Mouse (Mus musculus): ENCODE data around the gene Ctrc. TPM values are rescaled to one million over a fixed set of nuclear protein-coding genes. Genes with fewer than 3 reads are reported as not detected.
"Not testable (repeated sequence)": the region's sequence is repeated elsewhere in the genome, so short reads cannot be mapped to it uniquely, and the experiment has no call there.

The Ctrc gene
- polyA plus RNA-seq, 1 experiment from 2014 or later = not detected

DNA sequence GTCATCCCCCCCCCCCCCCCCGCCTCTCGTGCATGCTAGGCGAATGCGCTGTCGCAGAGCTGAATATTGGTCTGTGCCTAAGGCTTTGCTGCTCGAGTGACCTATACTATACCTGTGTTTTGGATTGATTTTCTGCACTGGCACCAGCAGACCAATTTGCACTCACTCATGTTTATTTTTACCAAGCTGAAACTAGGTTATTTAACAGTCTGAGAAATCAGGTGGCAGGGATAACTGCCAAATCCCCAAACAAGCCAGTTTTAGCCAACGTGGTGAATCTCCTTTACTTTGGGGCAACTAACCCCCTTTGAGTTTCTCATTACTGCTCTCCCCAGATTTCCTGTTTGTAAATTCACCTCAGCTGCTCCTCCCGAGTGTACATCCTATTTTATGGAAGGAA lies 54.2 kb downstream of the Ctrc start:
- Histone ChIP-seq H3K4me1 (peaks cover 64% of the 10 kb centered on the region), H3K9me3 (replicated peaks) (no peaks in the 10 kb centered on the region), H3K36me3 (peaks cover 27% of the 10 kb centered on the region), H3K4me2 (no peak overlapping the region), H3K27me3 (replicated peaks) (no peaks in the 10 kb centered on the region), H3K27ac (peak overlapping the region; percentile 99), H3K9ac (no peak overlapping the region), H3K4me3 (no peak overlapping the region)
- no peak for ATAC-seq
- 85% methylated on average over 8 of the region's 8 CpGs for WGBS (ENCODE audit: insufficient replicate concordance)

DNA sequence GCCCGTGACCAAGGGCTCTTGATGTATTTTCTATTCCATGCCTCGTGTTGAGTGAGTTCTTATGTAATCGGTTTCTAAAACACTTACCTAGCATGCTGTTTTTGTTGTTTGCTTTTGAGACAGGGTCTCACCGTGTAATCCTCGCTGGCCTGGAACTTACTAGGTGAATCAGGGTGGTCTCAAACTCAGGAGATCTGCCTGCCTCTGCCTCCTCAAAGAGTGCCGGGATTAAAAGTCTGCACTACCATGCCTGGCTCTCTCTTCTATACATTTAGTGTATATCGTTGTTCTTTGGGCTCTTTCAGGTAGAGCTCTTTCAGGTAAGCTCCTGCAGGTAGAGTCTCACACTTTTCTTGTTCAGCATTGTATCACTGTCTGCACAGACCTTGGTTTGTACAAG lies 54.7 kb downstream of the Ctrc start:
- Histone ChIP-seq H3K4me2 (peak overlapping the region; percentile 87), H3K9ac (no peak overlapping the region)

DNA sequence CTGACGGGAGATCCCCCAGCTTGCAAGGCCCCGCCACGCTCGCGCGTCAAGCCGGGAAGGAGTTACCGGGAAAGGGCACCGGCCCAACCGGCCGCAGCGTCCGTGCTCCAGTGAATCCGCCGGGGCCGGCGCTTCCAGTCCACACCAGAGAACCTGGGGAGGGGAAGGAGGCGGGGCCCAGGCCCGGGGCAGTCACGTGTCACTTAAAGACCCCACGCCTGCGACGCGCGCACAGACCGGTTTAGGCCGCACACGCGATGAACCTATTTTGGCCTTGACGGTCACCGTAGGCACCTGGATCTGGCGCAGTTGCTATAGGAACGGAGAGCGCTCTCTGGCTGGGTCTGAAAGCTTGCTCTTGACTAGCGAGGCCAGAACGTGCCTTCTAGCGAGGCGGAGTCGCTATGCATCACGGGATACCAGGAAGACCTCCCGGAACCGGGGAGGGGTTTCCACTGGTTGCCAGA lies 55.6 kb downstream of the Ctrc start, which contains the start of gene Dnajc16:
Dnajc16 (minus strand) TSS at position 408 of the 467 bp plus-strand sequence.
- peak within 1 kb of the TSS; percentile 92 for H3K27ac ChIP-seq
- H3K9me3 ChIP-seq (replicated peaks) = no peaks in the 10 kb centered on the region
- H3K36me3 ChIP-seq = peaks cover 29% of the 10 kb centered on the region
- peak within 1 kb of the TSS; percentile 87 for H3K4me2 ChIP-seq
- no peaks in the 10 kb centered on the region for H3K27me3 ChIP-seq (replicated peaks)
- WGBS (ENCODE audit: insufficient replicate concordance) = 1% methylated on average over 42 of the region's 42 CpGs
- peaks cover 52% of the 10 kb centered on the region for H3K4me1 ChIP-seq
- peak within 1 kb of the TSS; percentile 98 for H3K9ac ChIP-seq
- peak; percentile 78 for ATAC-seq
- H3K4me3 ChIP-seq = peak within 1 kb of the TSS; percentile 94

More for the DNA sequence above, 54.7 kb downstream of the Ctrc start:
- Histone ChIP-seq H3K9me3 (replicated peaks) (no peaks in the 10 kb centered on the region), H3K36me3 (peaks cover 26% of the 10 kb centered on the region), H3K27me3 (replicated peaks) (no peaks in the 10 kb centered on the region), H3K4me1 (peaks cover 62% of the 10 kb centered on the region), H3K27ac (peak overlapping the region; percentile 92), H3K4me3 (no peak overlapping the region)
- ATAC-seq = no peak
- WGBS (ENCODE audit: insufficient replicate concordance) = 82% methylated on average over 7 of the region's 7 CpGs

DNA sequence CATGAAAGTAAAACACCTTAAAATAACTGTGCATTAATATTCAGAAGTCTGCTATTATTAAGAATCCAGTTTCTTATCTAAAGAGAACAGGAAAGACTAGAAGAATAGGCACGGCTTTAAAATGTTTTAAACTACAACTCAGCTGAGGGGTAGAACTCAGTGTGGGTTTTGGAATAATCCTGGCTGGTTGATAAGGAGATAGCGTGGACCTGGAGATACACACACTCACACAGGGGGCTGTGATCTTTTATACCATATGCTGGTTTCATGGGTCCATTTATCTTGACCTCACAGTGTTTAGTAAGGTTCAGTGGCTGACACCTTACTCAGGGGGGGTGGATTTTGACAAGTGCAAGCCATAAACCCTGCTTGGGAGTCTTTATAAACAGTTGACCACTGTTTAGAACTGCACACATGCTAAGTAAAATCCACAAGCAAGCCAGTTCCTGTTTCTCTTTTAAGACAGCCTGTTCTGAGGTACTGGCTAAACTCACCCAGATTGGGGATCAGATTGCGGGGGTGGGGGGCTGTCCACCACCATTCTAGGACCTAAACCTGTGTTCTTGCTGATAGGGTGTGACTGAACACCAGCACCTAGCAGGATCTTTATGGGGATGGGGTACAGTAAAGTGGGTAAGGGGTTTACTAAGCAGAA lies 56.5 kb downstream of the Ctrc start:
- Histone ChIP-seq H3K4me3 (peak overlapping the region; percentile 94), H3K27me3 (replicated peaks) (no peaks in the 10 kb centered on the region), H3K4me2 (peak overlapping the region; percentile 87), H3K9me3 (replicated peaks) (no peaks in the 10 kb centered on the region), H3K36me3 (peaks cover 38% of the 10 kb centered on the region), H3K27ac (peak overlapping the region; percentile 92), H3K4me1 (peaks cover 44% of the 10 kb centered on the region), H3K9ac (peak overlapping the region; percentile 98)
- no peak for ATAC-seq
- WGBS (ENCODE audit: insufficient replicate concordance) = 13% methylated on average over 3 of the region's 3 CpGs

DNA sequence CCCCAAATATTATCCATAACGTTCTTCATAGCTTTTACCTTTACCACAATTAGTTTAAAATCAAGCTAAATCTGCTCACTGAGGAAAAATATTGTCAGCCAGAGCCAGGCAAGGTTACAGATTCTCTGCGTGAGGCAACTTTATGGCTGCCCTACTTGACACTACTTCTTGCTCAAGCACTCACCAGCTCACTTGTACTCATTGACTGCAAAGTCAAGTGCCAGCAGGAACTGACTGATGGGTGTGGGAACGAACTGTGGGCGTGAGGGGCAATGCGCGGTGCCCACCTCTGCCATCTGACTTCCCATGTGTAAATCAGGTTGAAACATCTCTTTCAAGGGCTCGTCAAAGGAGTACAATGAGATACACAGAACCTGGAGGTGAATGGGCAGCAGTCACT lies 58.7 kb downstream of the Ctrc start:
- 89% methylated on average over 7 of the region's 7 CpGs for WGBS (ENCODE audit: insufficient replicate concordance)
- peaks cover 60% of the 10 kb centered on the region for H3K36me3 ChIP-seq

DNA sequence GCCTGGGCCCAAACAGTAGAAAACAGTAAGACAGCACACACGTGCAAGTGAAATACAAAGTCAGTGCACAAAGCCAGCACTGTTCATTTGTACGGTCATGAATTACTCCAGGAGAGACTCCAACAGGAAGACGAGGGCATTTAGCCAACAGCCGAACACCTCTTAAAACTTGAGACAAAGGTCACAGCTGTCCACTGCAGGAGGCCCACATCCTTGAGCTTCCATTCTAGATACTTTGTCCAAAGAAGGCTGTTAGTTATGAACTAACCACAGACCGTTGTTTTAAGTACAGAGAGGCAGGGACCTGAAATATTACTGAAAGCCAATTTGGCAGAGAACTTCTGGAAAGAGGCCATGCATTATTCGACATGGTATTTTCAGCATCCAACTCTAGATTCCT lies 59.1 kb downstream of the Ctrc start:
- no peak overlapping the region for H3K4me3 ChIP-seq
- WGBS (ENCODE audit: insufficient replicate concordance) = 87% methylated on average over 6 of the region's 6 CpGs
- ATAC-seq = no peak
- H3K9me3 ChIP-seq (replicated peaks) = no peaks in the 10 kb centered on the region
- H3K27me3 ChIP-seq (replicated peaks) = no peaks in the 10 kb centered on the region
- H3K27ac ChIP-seq = no peak overlapping the region
- H3K4me1 ChIP-seq = peaks cover 26% of the 10 kb centered on the region
- no peak overlapping the region for H3K9ac ChIP-seq
- H3K4me2 ChIP-seq = no peak overlapping the region
- peaks cover 64% of the 10 kb centered on the region for H3K36me3 ChIP-seq

More for the DNA sequence above, 58.7 kb downstream of the Ctrc start:
- peaks cover 30% of the 10 kb centered on the region for H3K4me1 ChIP-seq
- no peaks in the 10 kb centered on the region for H3K9me3 ChIP-seq (replicated peaks)
- ATAC-seq = no peak
- H3K4me3 ChIP-seq = no peak overlapping the region
- H3K27ac ChIP-seq = no peak overlapping the region
- H3K9ac ChIP-seq = no peak overlapping the region
- no peaks in the 10 kb centered on the region for H3K27me3 ChIP-seq (replicated peaks)
- H3K4me2 ChIP-seq = no peak overlapping the region

DNA sequence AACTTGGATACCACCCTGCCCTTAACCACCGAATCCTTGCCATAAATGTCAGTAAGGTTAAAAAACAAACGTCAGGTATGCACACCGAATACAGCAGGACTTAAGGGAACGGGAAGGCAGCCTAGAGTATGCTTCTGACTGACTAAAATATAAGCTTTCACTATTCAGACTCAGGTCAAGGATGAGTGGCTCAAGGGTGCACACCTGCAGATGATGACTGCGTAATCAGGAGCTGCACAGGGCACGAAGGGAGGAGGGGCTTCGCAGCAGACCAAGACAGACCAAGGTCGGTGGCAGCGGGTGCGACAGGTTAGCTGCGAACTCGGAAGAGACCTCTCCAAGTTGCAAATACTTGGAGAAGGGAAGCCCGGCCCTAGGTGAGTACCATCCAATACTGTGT lies 60.0 kb downstream of the Ctrc start:
- Histone ChIP-seq H3K9ac (no peak overlapping the region), H3K4me2 (no peak overlapping the region), H3K36me3 (peaks cover 74% of the 10 kb centered on the region), H3K4me3 (no peak overlapping the region), H3K27ac (no peak overlapping the region), H3K9me3 (replicated peaks) (no peaks in the 10 kb centered on the region), H3K27me3 (replicated peaks) (no peaks in the 10 kb centered on the region), H3K4me1 (peaks cover 17% of the 10 kb centered on the region)
- no peak for ATAC-seq
- 81% methylated on average over 13 of the region's 13 CpGs for WGBS (ENCODE audit: insufficient replicate concordance)

DNA sequence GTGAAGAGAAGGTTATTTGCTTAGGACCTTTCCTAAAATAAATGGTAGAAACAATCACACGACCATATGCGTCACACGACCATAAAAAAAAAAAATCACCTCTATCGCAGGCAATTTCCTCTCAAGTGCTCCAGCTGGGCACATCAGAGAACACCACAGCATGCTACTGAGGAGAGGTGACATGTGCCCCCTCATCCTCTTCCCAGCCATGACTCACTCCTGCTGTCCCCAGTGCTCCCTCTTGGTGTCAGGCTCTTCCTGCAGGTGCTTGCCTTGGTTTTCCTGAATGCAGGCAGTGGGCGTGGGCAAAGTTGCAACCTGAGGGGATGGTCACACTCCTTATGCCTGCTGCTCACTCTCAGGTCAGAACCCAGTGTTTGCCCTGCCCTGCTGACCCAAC lies 61.3 kb downstream of the Ctrc start:
- WGBS (ENCODE audit: insufficient replicate concordance) = 79% methylated on average over 5 of the region's 5 CpGs
- Histone ChIP-seq H3K9me3 (replicated peaks) (no peaks in the 10 kb centered on the region), H3K4me3 (no peak overlapping the region), H3K27ac (no peak overlapping the region), H3K4me1 (peaks cover 11% of the 10 kb centered on the region), H3K36me3 (peaks cover 87% of the 10 kb centered on the region), H3K27me3 (replicated peaks) (no peaks in the 10 kb centered on the region), H3K9ac (no peak overlapping the region), H3K4me2 (no peak overlapping the region)
- ATAC-seq = no peak

DNA sequence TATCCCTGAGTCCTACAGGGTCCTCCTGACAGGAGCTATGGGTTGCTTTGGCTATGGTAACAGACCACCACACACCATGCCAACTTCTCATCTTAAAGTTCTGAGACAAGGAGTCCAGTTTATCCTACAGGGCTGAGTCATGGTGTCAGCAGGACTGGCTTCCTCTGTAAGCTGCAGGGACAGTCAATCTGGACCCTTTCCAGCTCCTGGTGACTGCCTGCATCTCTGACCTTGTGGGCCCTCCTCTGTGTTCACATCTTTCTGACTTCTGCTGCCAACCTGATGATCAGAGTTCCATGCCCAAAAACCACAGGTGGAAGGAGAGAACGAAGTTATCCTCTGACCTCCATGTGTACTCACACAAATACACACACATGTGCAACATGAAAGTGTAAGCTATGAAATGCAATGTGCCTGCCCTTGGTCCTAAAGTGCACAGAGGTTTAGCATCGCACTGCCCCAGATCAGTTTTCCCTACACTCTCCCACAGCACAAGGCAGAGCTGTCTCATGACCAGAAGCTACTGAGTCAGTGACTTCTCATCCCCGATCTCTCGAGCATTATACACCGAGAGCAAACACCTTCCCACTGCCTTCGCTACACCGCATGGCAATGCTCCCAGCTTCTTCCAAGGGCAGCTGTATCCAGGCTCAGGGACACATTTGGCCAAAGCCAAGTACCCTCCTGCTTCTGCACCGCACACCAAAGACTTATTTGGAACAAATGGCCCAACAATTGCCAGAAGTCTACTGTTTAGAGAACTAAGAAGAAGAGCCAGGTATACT lies 64.8 kb downstream of the Ctrc start:
- no peak overlapping the region for H3K4me2 ChIP-seq
- peaks cover 97% of the 10 kb centered on the region for H3K36me3 ChIP-seq
- no peak overlapping the region for H3K27ac ChIP-seq
- ATAC-seq = no peak
- peaks cover 5% of the 10 kb centered on the region; the same call in 1 of the 2 replicates for H3K4me1 ChIP-seq
- 91% methylated on average over 8 of the region's 8 CpGs for WGBS (ENCODE audit: insufficient replicate concordance)
- no peaks in the 10 kb centered on the region for H3K9me3 ChIP-seq (replicated peaks)
- H3K9ac ChIP-seq = no peak overlapping the region
- H3K27me3 ChIP-seq (replicated peaks) = no peaks in the 10 kb centered on the region
- no peak overlapping the region for H3K4me3 ChIP-seq

DNA sequence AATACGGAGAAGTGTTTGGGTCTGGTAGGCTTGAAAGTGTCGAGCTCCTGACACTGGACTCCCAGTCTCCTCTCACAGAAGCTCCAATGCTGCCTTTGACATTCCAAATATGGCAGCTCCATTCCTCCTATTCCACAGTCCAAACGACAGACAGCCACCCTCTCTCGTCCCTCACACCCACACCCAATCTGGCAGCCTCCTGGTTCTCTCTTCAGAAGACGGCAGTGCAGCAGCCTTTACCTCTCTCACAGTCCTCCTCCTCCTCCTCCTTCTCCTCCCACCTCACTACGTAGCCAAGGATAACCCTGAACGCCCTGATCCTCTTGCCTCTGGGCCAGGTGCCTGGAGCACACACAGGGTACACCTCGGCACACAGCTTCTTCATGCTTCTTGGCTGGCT lies 66.3 kb downstream of the Ctrc start:
- H3K36me3 ChIP-seq = peaks cover 99% of the 10 kb centered on the region
- WGBS (ENCODE audit: insufficient replicate concordance) = 86% methylated on average over 8 of the region's 8 CpGs
- no peak overlapping the region for H3K27ac ChIP-seq

DNA sequence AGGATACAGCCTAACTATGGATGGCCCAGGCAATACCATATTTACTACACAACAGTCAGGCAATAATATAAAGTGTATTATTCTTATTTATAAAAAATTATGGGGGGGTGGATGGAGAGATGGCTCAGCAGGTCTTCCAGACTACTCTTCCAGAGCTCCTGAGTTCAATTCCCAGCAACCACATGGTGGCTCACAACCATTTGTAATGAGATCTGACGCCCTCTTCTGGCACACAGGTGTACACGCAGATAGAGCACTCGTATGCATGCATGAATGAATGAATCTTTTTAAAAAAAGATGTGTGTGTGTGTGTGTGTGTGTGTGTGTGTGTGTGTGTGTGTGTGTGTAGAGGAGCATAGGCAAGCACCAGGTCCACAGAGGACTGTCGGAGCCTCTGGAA lies 73.1 kb downstream of the Ctrc start:
- H3K4me3 ChIP-seq; H3K27me3 ChIP-seq (replicated peaks); ATAC-seq; H3K9me3 ChIP-seq (replicated peaks); H3K9ac ChIP-seq; H3K4me2 ChIP-seq: not testable (repeated sequence)
- 0 out of 2 replicates have a peak overlapping the region, but pooled peaks have one; percentile 67 for H3K27ac ChIP-seq
- 79% methylated on average over 4 of the region's 4 CpGs for WGBS (ENCODE audit: insufficient replicate concordance)
- peaks cover 49% of the 10 kb centered on the region for H3K4me1 ChIP-seq
- peaks cover 99% of the 10 kb centered on the region for H3K36me3 ChIP-seq

More for the DNA sequence above, 66.3 kb downstream of the Ctrc start:
- no peaks in the 10 kb centered on the region for H3K9me3 ChIP-seq (replicated peaks)
- peaks cover 5% of the 10 kb centered on the region; the same call in 1 of the 2 replicates for H3K4me1 ChIP-seq
- no peak overlapping the region for H3K4me3 ChIP-seq
- H3K27me3 ChIP-seq (replicated peaks) = no peaks in the 10 kb centered on the region
- H3K4me2 ChIP-seq = no peak overlapping the region
- no peak for ATAC-seq
- no peak overlapping the region for H3K9ac ChIP-seq

DNA sequence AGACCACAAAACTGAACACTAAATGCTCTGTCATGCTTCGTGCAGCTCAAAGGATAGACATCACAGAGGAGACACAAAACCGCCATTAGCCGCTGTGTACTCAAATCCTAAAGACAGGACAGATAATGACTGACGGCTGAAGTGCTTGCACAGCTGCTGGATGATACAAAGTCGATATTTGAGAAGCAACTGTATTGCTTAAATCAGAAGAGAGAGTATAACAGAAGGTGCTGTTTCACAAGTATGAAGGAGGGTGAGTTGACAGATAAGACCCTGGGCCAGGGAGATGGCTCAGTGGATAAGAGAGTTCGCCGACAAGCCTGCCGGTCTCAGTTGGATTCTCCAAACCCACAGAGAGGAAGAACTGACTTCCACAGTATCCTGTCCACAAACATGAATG lies 74.3 kb downstream of the Ctrc start:
- H3K4me2 ChIP-seq = no peak overlapping the region
- peaks cover 100% of the 10 kb centered on the region for H3K36me3 ChIP-seq

More for the DNA sequence above, 74.3 kb downstream of the Ctrc start:
- peak overlapping the region; percentile 67 for H3K27ac ChIP-seq
- peaks cover 61% of the 10 kb centered on the region for H3K4me1 ChIP-seq
- no peaks in the 10 kb centered on the region for H3K9me3 ChIP-seq (replicated peaks)
- H3K9ac ChIP-seq = no peak overlapping the region
- no peak overlapping the region for H3K4me3 ChIP-seq
- WGBS (ENCODE audit: insufficient replicate concordance) = 25% methylated on average over 8 of the region's 8 CpGs
- H3K27me3 ChIP-seq (replicated peaks) = no peaks in the 10 kb centered on the region
- ATAC-seq = peak; percentile 8; the same call in 1 of the 2 replicates

All from liver, embryonic 12.5 days (tissue).